Mouse (Mus musculus): ENCODE data around the gene Tjp2.
"Not testable (repeated sequence)": the region's sequence is repeated elsewhere in the genome, so short reads cannot be mapped to it uniquely, and the experiment has no call there.

Tjp2 gene

DNA sequence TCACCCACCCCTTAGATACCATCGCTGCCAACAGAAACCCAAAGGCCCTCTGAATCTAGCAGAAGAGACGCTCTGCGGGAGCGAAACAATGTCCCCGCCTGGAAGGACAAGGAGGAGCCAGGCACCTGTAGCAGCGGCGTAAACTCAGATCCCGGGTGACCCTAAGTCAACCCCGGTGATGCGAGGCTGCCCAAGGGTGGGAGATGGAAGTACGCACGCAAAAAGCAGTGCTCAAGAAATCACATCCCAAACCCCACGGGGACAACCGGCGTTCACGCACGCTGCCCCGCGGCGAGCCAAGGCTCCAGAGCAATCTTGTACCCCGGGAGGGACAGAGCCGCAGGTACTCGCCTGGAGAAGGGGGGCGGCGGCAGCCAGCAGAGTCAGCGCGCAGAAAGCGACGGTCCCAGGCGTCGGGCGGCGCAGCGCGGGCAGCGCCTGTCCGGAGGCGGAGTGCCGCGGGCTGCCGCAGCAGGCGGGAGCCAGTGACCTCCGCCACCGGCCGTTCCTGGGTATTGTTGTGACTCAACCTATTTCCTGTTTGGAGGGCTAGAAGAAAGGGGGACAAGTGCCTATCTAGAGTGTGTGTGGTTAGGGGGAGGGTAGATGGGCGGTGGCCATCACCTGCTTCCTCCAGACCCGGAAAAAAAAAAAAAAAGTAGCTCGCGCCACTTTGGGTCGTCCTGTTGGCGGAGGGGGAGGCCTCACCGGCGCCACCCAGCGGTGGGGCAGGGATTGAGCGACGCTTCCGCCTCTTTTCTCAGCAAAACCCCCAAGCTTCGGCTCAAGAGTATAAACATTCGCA, at the start of gene Tjp2:
Gene Tjp2 (minus strand): TSS at position 531 of the 805 bp plus-strand sequence.
- DNase-seq (ENCODE audit: low read depth in 2 of 2, low spot score in 2 of 2), result peak in 1 of 2 experiments; percentile 2

DNA sequence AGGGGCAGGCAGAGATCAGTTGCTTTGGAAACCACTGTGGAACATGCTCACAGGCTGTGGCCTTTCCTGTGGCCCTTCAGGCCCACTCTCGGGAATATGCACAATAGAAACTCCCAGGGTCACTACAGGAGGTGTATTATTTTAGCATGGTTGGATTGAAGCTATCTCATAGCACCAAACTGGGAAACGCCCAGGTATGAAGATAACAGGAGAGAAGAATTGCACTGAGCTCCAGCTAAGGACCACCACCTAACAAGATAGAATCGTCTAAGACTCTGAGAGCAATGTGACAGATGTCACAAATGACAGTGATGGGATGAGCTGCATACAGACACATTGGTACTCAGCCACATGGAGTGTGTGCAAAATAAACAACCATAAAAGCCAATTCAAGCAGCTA, 49.5 kb upstream of the Tjp2 start:
- no peak for DNase-seq (ENCODE audit: low read depth in 2 of 2, low spot score in 2 of 2)

DNA sequence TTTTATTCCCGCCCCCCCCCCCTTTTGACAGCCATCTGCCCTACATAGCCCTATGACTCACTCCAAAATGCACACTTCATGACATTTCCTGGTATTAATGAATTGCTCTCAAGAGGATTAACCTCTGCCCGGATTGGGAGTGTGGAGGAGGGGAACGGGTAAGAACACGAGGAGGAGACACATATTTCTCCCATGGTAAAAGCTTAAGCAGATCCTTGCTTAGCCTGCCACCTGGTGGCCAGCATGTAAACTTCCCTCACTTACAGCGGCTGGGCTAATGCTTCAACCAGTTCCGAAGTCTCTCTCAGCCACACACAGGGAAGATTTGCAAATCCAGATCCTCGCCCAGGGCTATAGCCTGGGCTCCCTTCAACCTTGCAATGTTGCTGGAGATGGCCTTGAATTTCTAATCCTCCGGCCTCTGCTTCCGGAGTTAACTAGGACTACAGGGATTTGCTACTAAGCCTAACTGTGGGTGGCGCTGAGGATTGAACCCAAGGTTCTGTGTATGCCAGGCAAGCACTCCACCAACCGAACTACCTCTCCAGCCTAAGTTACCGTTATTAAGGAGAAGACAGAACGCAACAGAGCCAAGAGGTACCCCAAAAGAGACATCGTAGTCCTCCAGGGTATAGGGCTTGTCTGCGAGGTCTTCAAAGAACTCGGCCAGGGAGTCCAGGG, 47.1 kb upstream of the Tjp2 start:
- DNase-seq (ENCODE audit: low read depth in 2 of 2, low spot score in 2 of 2), result peak; percentile 20 to 48

GRCm38 (mm10) chr19:24271326-24271725, 46.5 kb upstream of the Tjp2 start:
- DNase-seq (ENCODE audit: low read depth in 2 of 2, low spot score in 2 of 2), result no peak

DNA sequence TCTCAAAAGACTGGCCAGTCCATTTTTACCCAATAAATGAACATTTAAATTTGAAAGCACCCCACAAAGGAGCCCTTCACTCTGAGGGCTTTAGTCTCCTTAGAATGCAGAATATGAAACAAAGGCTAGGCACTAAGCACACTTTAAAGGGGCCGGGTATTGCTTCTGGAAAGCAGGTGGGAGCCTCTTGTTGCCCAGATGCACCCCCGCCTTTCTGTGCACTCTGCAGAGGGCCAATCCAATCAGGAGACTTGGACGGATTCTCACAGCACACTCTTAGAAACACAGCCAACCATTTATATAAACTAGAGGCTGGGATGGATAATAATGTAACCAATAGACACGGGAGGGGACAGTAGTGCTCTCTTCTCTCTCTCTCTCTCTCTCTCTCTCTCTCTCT, 43.7 kb upstream of the Tjp2 start:
- no peak for DNase-seq (ENCODE audit: low read depth in 2 of 2, low spot score in 2 of 2)

DNA sequence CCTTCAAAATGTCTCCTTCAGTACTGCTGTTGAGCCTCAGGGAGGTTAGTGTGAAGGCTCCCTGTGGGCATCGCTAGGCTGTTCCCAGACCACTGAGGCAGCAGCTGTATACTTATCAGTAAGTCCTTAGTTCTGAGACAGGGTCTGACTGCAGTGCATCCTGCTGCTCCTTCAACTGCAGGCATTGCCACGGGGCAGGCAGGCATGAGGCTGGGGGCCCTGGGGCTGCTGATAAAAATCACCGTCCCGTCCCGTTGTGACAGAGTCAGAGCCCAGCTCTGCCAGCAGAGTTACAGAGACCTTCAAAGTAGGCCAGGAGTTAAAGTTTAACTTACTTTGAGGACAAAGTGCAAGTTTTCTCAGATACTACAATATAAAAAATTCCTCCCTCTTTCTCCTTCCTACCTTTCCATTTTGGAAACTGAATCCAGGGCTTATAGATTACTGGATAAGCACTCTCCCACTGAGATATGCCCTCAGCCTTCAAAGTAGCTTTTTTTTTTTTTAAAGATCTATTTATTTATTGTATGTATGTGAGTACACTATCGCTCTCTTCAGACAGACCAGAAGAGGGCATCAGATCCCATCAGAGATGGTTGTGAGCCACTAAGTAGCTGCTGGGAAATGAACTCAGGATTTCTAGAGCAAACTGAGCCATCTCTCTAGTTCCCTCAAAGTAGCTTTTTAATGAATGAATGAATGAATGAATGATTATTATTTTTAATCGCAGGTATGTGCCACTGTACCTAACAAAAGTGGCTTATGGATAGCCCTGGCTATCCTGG, 41.4 kb upstream of the Tjp2 start:
- DNase-seq (ENCODE audit: low read depth in 2 of 2, low spot score in 2 of 2), result no peak

- peak; percentile 52 to 73 for DNase-seq (ENCODE audit: low read depth in 2 of 2, low spot score in 2 of 2)
Measured at GRCm38 (mm10) chr19:24264991-24265390, 40.2 kb upstream of the Tjp2 start.

DNA sequence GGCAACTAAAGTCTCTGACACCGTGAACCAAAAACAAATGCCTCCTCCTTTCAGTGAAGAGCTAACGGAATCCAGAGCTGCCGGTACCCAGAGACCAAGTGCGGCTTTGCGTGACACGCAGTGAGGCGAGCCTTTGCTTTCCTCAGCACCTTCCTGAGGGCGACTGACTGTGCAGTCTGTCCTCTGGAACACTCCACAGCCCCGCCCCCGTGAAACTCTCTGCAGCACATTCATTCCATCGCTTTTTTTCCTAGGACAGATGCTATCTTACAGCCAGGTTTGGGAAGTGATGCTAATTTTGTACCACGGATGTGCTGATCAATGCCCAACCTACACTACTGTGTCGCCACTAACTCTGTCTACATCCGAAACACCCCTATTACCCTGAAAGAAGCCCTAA, 37.9 kb upstream of the Tjp2 start:
- no peak for DNase-seq (ENCODE audit: low read depth in 2 of 2, low spot score in 2 of 2)

DNA sequence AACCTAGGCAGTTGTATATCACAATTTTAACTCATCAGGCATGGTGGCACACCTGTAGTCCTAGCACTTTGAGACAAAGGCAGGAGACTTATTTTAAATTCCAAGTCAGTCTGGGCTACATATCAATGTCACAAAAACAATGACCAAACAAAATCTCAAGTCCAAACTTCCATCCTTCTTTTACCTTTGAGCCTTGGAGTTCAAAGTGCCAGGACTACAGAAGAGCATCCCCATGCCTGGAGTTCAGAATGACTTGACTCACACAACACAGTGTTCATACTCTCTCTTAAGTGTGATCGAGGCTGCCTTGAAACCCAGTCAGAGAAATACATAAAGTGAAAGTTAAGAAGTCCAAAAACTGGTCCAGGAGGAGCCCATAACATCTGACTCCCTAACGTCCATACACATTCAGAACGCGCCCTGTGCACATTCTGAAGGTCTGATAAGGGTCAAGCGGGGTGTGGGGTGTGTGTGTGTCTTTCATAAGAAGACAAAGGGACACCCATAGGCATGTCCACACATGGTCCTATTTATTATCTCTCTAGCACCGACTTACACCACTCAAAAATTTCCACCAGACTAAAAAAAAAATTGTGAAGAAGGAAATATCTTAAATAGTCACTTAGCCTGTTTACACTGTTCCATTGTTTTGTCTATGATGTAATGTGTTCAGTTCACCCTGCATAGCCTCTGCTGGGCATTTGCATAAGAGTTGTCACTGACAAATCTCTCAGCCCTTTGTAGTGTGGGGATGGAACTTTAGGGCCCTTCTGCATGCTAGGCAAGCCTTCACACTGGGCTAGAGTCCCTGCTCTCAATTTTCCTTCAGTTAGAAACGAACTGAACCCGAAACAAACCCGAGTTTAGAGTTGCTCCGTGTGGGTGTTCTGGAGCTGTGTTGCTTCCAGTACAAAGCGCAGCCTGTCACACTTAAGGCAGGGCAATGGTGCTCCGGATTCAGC, 34.8 kb upstream of the Tjp2 start:
- DNase-seq (ENCODE audit: low read depth in 2 of 2, low spot score in 2 of 2), result no peak

GRCm38 (mm10) chr19:24258368-24258767, 33.5 kb upstream of the Tjp2 start:
- DNase-seq (ENCODE audit: low read depth in 2 of 2, low spot score in 2 of 2), result no peak

GRCm38 (mm10) chr19:24257962-24258361, 33.1 kb upstream of the Tjp2 start:
- DNase-seq (ENCODE audit: low read depth in 2 of 2, low spot score in 2 of 2), result no peak

DNA sequence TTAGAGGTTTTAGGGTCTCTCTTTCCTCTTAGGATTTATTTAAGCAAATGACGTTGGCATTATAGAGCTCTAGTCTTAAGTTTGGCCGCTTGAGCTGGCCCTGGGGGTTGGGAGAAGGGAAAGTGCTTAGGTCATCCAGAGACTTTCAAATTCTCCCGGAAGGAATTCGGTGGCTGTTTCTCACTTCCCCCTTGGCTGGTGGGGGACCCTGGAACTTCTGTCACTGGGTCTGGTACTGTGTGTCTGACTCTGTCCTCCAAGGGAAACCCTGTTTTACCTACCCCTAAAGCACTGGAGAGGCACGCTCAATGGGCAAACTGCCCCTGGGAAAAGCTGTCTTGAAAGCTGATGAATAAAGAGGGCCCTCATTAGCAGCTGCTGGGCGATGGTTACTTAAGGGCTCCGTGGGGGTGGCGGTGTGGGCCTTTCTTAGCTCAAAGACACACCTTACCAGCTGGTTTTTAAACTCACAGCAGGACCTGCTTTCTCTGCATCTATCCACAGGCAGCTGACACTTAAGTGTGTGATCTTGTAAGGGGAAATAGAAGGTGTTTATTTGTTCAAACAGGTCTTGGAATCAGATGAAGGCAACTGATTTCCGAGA, 28.9 kb upstream of the Tjp2 start:
- DNase-seq (ENCODE audit: low read depth in 2 of 2, low spot score in 2 of 2), result no peak

- DNase-seq (ENCODE audit: low read depth in 2 of 2, low spot score in 2 of 2), result no peak
Measured at GRCm38 (mm10) chr19:24251869-24252268, 27.0 kb upstream of the Tjp2 start.

GRCm38 (mm10) chr19:24243340-24243739, 18.5 kb upstream of the Tjp2 start:
- DNase-seq (ENCODE audit: low read depth in 2 of 2, low spot score in 2 of 2), result no peak

GRCm38 (mm10) chr19:24241799-24242546, 17.1 kb upstream of the Tjp2 start:
- DNase-seq (ENCODE audit: low read depth in 2 of 2, low spot score in 2 of 2), result no peak

DNA sequence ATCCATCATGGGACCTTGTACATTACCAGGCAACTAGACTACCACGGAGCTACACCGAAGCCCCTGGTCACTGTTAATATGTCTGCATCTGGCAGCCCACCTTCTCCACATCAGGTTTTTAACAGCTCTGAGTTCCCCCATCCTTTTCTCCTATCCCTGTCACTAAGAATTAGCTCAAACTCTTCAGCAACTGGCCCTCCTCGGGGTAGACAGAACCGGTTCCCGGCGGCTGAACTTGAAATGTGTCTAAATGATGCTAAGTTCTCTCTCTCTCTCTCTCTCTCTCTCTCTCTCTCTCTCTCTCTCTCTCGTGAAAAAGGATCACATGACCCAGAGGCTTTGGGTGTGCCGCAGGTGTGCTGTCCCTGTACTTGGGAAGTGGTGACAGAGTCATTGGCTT, 16.4 kb upstream of the Tjp2 start:
- no peak for DNase-seq (ENCODE audit: low read depth in 2 of 2, low spot score in 2 of 2)

GRCm38 (mm10) chr19:24238011-24238410, 13.2 kb upstream of the Tjp2 start:
- DNase-seq (ENCODE audit: low read depth in 2 of 2, low spot score in 2 of 2), result no peak

DNA sequence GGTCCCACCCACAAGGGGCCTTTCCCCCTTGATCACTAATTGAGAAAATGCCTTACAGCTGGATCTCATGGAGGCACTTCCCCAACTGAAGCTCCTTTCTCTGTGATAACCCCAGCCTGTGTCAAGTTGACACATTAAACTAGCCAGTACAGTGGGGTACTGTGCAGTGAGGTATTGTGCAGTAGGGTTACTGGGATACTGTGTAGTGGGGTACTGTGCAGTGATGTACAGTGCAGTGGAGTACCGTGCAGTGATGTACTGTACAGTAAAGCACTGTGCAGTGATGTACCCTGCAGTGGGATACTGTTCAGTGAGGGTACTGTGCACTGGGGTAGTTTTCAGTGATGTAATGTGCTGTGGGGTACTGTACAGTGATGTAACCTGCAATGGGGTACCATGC, 7.5 kb upstream of the Tjp2 start:
- not testable (repeated sequence) for DNase-seq (ENCODE audit: low read depth in 2 of 2, low spot score in 2 of 2)

DNA sequence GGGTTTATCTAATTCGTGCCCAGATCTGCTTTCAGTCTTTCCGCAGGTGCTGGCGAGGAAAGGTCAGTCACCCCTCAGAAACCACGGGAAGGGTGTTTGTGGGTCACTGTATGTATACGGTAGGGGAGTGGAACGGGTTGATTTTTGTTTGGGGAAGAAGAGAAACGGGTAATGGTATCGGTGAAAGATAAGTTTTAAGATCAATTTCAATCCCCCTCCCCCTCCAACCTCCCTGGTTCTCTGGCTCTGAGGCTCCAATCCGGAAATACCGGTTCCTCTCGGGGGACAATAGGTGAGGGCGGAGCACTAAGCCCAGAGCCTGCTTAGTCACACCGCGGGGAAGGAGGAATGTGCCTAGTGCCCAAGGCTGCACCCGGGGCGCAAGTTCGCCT, 471 bp upstream of the Tjp2 start:
- DNase-seq (ENCODE audit: low read depth in 2 of 2, low spot score in 2 of 2), result no peak

DNA sequence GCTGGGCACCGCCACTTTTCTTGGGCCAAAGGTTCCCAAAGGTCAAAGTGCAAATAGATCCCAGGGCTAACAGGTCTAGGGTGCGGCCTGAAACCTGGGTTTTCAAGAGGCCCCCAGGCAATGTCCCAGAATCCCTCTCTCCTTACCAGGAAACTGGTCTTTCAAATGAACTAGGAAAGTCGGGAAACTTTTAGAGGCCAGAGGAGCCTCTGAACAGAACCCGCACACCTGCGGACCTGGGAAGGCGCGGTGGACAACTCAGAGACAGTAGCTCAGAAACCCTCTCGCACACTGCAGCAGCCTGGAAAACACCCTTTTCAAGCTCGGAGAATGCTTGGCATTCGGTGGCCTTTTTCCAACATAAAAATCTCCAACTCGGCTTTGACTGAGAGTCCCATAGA, 979 bp downstream of the Tjp2 start:
- DNase-seq (ENCODE audit: low read depth in 2 of 2, low spot score in 2 of 2), result no peak

Measured in CD8-positive naive resting alpha-beta T cell, adult 2 months (primary cell).